Mouse (Mus musculus) embryonic fibroblast, embryonic 13.5 days (primary cell): ENCODE results near the gene Keap1.

ENCODE experiments used
- CTCF ChIP-seq: IDR thresholded peaks from 2 replicates; pipeline ENCODE4 v1.5.1; 2011; ENCODE audit warnings: mild to moderate bottlenecking, control low read depth, low read length, moderate library complexity, borderline replicate concordance; ENCODE audit not compliant: insufficient read depth
- POLR2A ChIP-seq: IDR thresholded peaks from 2 replicates; pipeline ENCODE4 v1.6.1; 2011; ENCODE audit warnings: low read depth, mild to moderate bottlenecking, control low read depth, low read length, moderate library complexity

DNA sequence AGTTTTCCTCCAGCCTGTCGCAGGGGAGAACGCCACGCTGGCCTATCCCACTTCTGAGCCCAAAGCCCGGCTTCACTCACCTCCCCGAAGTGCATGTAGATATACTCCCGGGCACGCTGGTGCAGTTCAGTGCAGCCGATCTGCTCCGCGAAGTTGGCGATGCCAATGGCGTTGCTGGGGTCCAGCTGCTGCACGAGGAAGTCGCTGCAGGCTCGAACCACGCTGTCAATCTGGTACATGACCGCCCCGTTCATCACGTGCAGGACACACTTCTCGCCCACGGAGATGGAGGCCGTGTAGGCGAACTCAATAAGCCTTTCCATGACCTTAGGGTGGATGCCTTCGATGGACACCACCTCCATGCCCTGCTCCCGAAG lies 2.2 kb downstream of the Keap1 start:
- no peak for TF ChIP-seq POLR2A
- TF ChIP-seq CTCF: no peak
